Mouse (Mus musculus) forebrain, embryonic 15.5 days (tissue): ENCODE results near the gene Slc6a12. TPM values are rescaled to one million over a fixed set of nuclear protein-coding genes. Genes with fewer than 3 reads are reported as not detected.
A peak's percentile ranks its signal among the peaks of the same experiment; 100 is the strongest.

Source experiments
- ATAC-seq: fragments of 200-750 bp; cut with Nextera tagmentation; replicated peaks from 2 replicates; pipeline ENCODE4 v1.8.0; 2017; ENCODE audit warnings: mild to moderate bottlenecking, moderate TSS enrichment, moderate library complexity
- H3K27ac ChIP-seq: fragments of 300-500 bp; sonication (generic); replicated peaks from 2 replicates; pipeline ENCODE4 v1.5.1; 2015; ENCODE audit warnings: mild to moderate bottlenecking, inconsistent platforms
- H3K27me3 ChIP-seq: fragments of 300-500 bp; sonication (generic); 2 replicates; pipeline ENCODE4 v1.6.1; 2015; ENCODE audit warnings: inconsistent platforms
- H3K36me3 ChIP-seq: fragments of 300-500 bp; sonication (generic); 2 replicates; pipeline ENCODE4 v1.6.1; 2015; ENCODE audit warnings: mild to moderate bottlenecking, inconsistent platforms
- H3K4me1 ChIP-seq: fragments of 300-500 bp; sonication (generic); 2 replicates; pipeline ENCODE4 v1.6.1; 2015; ENCODE audit warnings: inconsistent platforms
- H3K4me2 ChIP-seq: fragments of 300-500 bp; sonication (generic); replicated peaks from 2 replicates; pipeline ENCODE4 v1.6.1; 2015; ENCODE audit warnings: mild to moderate bottlenecking, inconsistent platforms
- H3K4me3 ChIP-seq: fragments of 300-500 bp; sonication (generic); 2 replicates; pipeline ENCODE4 v1.5.1; 2015; ENCODE audit warnings: mild to moderate bottlenecking, inconsistent platforms
- H3K9ac ChIP-seq: fragments of 300-500 bp; sonication (generic); replicated peaks from 2 replicates; pipeline ENCODE4 v1.6.1; 2015; ENCODE audit warnings: mild to moderate bottlenecking, inconsistent platforms
- H3K9me3 ChIP-seq: fragments of 300-500 bp; sonication (generic); 2 replicates; pipeline ENCODE4 v1.6.1; 2016; ENCODE audit warnings: inconsistent platforms
- WGBS: fragments of 180-500 bp; shearing (Covaris S2); methylation state at CpG from one replicate; pipeline ENCODE4 v1.1.7; 2015; ENCODE audit warnings: mixed read lengths; 5-methylcytosine and 5-hydroxymethylcytosine counted together
- microRNA-seq: library from miRNA; unstranded; fragments of <30 nt; microRNA quantifications from one replicate; pipeline ENCODE4, GENCODE M21; 2016
- polyA plus RNA-seq: library from polyadenylated mRNA; unstranded; fragments of >200 nt; fragmentation: Nextera tagmentation; extraction: Ambion mirVana; gene quantifications from 2 replicates; pipeline ENCODE4 v1.2.1, GENCODE M21; 2015

Slc6a12 gene
- polyA plus RNA-seq, 1 experiment from 2014 or later = 0.47 TPM

GRCm38 (mm10) chr6:121392610-121393252, 49.9 kb downstream of the Slc6a12 start:
- Histone ChIP-seq H3K27ac (no peak overlapping the region), H3K27me3 (no peaks in the 10 kb centered on the region), H3K9ac (no peak overlapping the region), H3K4me3 (no peak overlapping the region), H3K4me1 (no peaks in the 10 kb centered on the region), H3K36me3 (no peaks in the 10 kb centered on the region), H3K9me3 (0 out of 2 replicates have a peak, but pooled peaks cover 3% of the 10 kb centered on the region), H3K4me2 (no peak overlapping the region)
- ATAC-seq = no peak
- WGBS = 85% methylated on average over 4 of the region's 4 CpGs

- no peak overlapping the region for H3K4me2 ChIP-seq
- no peaks in the 10 kb centered on the region for H3K9me3 ChIP-seq
- no peak overlapping the region for H3K27ac ChIP-seq
- no peak for ATAC-seq
- WGBS = 91% methylated on average over 6 of the region's 6 CpGs
- H3K4me1 ChIP-seq = peaks cover 11% of the 10 kb centered on the region
- H3K4me3 ChIP-seq = no peak overlapping the region
- no peaks in the 10 kb centered on the region for H3K27me3 ChIP-seq
- no peak overlapping the region for H3K9ac ChIP-seq
- H3K36me3 ChIP-seq = no peaks in the 10 kb centered on the region
Observed at GRCm38 (mm10) chr6:121401140-121401539, 58.3 kb downstream of the Slc6a12 start.

GRCm38 (mm10) chr6:121401826-121402660, 59.2 kb downstream of the Slc6a12 start:
- H3K27ac ChIP-seq = no peak overlapping the region
- ATAC-seq = peak; percentile 61; the same call in 1 of the 2 replicates
- H3K4me2 ChIP-seq = no peak overlapping the region
- peaks cover 11% of the 10 kb centered on the region for H3K4me1 ChIP-seq
- no peaks in the 10 kb centered on the region for H3K36me3 ChIP-seq
- no peak overlapping the region for H3K9ac ChIP-seq
- H3K4me3 ChIP-seq = no peak overlapping the region
- H3K27me3 ChIP-seq = no peaks in the 10 kb centered on the region
- no peaks in the 10 kb centered on the region for H3K9me3 ChIP-seq
- WGBS = 68% methylated on average over 14 of the region's 14 CpGs

- H3K9ac ChIP-seq = no peak overlapping the region
- H3K9me3 ChIP-seq = no peaks in the 10 kb centered on the region
- WGBS = 43% methylated on average over 8 of the region's 8 CpGs
- peak; percentile 49 for ATAC-seq
- H3K27me3 ChIP-seq = no peaks in the 10 kb centered on the region
- no peak overlapping the region for H3K4me2 ChIP-seq
- H3K4me1 ChIP-seq = peaks cover 15% of the 10 kb centered on the region
- H3K4me3 ChIP-seq = no peak overlapping the region
- H3K27ac ChIP-seq = peak overlapping the region; percentile 21
- H3K36me3 ChIP-seq = no peaks in the 10 kb centered on the region
Observed at GRCm38 (mm10) chr6:121402661-121403244, 59.9 kb downstream of the Slc6a12 start.

- no peak for ATAC-seq
- Histone ChIP-seq H3K4me1 (peaks cover 17% of the 10 kb centered on the region), H3K4me3 (no peak overlapping the region), H3K9me3 (no peaks in the 10 kb centered on the region), H3K4me2 (no peak overlapping the region), H3K9ac (no peak overlapping the region), H3K36me3 (no peaks in the 10 kb centered on the region), H3K27ac (no peak overlapping the region), H3K27me3 (no peaks in the 10 kb centered on the region)
- WGBS = 89% methylated on average over 8 of the region's 8 CpGs
Observed at GRCm38 (mm10) chr6:121405311-121405710, 62.4 kb downstream of the Slc6a12 start.

- H3K4me2 ChIP-seq = no peak overlapping the region
- H3K4me3 ChIP-seq = no peak overlapping the region
- H3K36me3 ChIP-seq = no peaks in the 10 kb centered on the region
- no peaks in the 10 kb centered on the region for H3K9me3 ChIP-seq
- peaks cover 10% of the 10 kb centered on the region for H3K27me3 ChIP-seq
- 0 out of 2 replicates have a peak overlapping the region, but pooled peaks have one; percentile 8 for H3K27ac ChIP-seq
- no peak overlapping the region for H3K9ac ChIP-seq
- peaks cover 16% of the 10 kb centered on the region for H3K4me1 ChIP-seq
- no peak; the same call in 1 of the 2 replicates for ATAC-seq
- 20% methylated on average over 5 of the region's 5 CpGs for WGBS
Observed at GRCm38 (mm10) chr6:121407571-121408011, 64.7 kb downstream of the Slc6a12 start.

- Histone ChIP-seq H3K27me3 (peaks cover 31% of the 10 kb centered on the region), H3K27ac (no peak overlapping the region), H3K36me3 (no peaks in the 10 kb centered on the region), H3K9ac (no peak overlapping the region), H3K9me3 (no peaks in the 10 kb centered on the region), H3K4me1 (peaks cover 12% of the 10 kb centered on the region), H3K4me3 (peak overlapping the region; percentile 15; the same call in 1 of the 2 replicates), H3K4me2 (peak overlapping the region; percentile 30)
- ATAC-seq = no peak; the same call in 1 of the 2 replicates
- 3% methylated on average over 46 of the region's 46 CpGs for WGBS
Observed at GRCm38 (mm10) chr6:121412558-121413297, 69.9 kb downstream of the Slc6a12 start.

Small RNAs within 50 kb of the gene (microRNA-seq; reads per million reads assigned to microRNA genes)
- gene Gm24855 = not detected

Other genes starting within 250 kb of the Slc6a12 start
- gene Mical3, start 212.1 kb upstream of the Slc6a12 start, polyA plus RNA-seq = 27.8 and 28.6 TPM in 2 replicates
- 14.2 and 15.7 TPM in 2 replicates for gene Pex26, start 159.4 kb upstream of the Slc6a12 start, polyA plus RNA-seq
- 0.13 and 0.19 TPM in 2 replicates for gene Tuba8, start 132.4 kb upstream of the Slc6a12 start, polyA plus RNA-seq
- 0.64 and 0.92 TPM in 2 replicates for gene Usp18, start 97.2 kb upstream of the Slc6a12 start, polyA plus RNA-seq
- 16.4 and 18.6 TPM in 2 replicates for gene Slc6a13, start 42.8 kb upstream of the Slc6a12 start, polyA plus RNA-seq
- gene Iqsec3, start 130.6 kb downstream of the Slc6a12 start, polyA plus RNA-seq = 4.8 and 5.1 TPM in 2 replicates